Mouse (Mus musculus) spleen, adult 2 months (tissue): ENCODE data around the gene Als2cl.

Experiments used
- CTCF ChIP-seq: fragments of 200-500 bp; IDR thresholded peaks from 2 replicates; pipeline ENCODE4 v1.5.1; 2011; ENCODE audit warnings: mild to moderate bottlenecking, inconsistent platforms; ENCODE audit not compliant: insufficient read depth, insufficient read length, insufficient replicate concordance; ENCODE audit errors: extremely low read depth
- POLR2A ChIP-seq: fragments of 200-500 bp; IDR thresholded peaks from 2 replicates; pipeline ENCODE4 v1.6.1; 2011; ENCODE audit warnings: low read depth, low read length, inconsistent platforms

- TF ChIP-seq CTCF (no peak), POLR2A (no peak)
Measured at GRCm38 (mm10) chr9:110875288-110875695, 4.4 kb upstream of the Als2cl start.
